In genomic region chr11:62931141-62931540, GRCm38 (mm10) we compare ENCODE assay signal across 26 mouse cellular contexts. TPM values are rescaled to one million over a fixed set of nuclear protein-coding genes. Genes with fewer than 3 reads are reported as not detected.
DNase-seq lines count a peak whose midpoint lies in the region; ATAC-seq and TF ChIP-seq lines count a peak whose summit lies in the region.
"Had no signal": no experiment of that assay in that cellular context is flagged by ENCODE, and none has a peak within 500 bp of the region (broad histone marks: within the 10 kb centered on the region; RNA-seq: fewer than 3 reads in every experiment).

No protein-coding gene starts in this region.

- H3K27ac ChIP-seq in heart, embryonic 12.5 days (ENCODE audit: poor library complexity, severe bottlenecking) = no peak overlapping the region
- no peak overlapping the region for H3K27ac ChIP-seq in liver, adult 2 months (replicated peaks; ENCODE audit: insufficient read depth, low read depth, low read length)
- H3K27ac ChIP-seq: heart, adult 2 months; heart, embryonic 10.5 days; hindbrain, embryonic 12.5 days; hindbrain, embryonic 15.5 days had no signal

- H3K4me1 ChIP-seq in heart, embryonic 12.5 days (replicated peaks) = no peaks in the 10 kb centered on the region; the same call in 1 of the 2 replicates
- H3K4me1 ChIP-seq in liver, adult 2 months (ENCODE audit: control insufficient read depth, insufficient read depth, low read length) = peaks cover 10% of the 10 kb centered on the region
- H3K4me1 ChIP-seq: hindbrain, embryonic 12.5 days; hindbrain, embryonic 15.5 days had no signal

- no peak overlapping the region for H3K4me2 ChIP-seq in heart, embryonic 12.5 days
- H3K4me2 ChIP-seq: hindbrain, embryonic 12.5 days; hindbrain, embryonic 15.5 days had no signal

- peak; percentile 31 for DNase-seq in adrenal gland, postnatal 14 days
- no peak for DNase-seq in adrenal gland, adult 18-20 months (ENCODE audit: low spot score in 2 of 2)
- DNase-seq in heart, adult 11 months = peak; percentile 85
- DNase-seq in liver, adult 2 months (ENCODE audit: extremely low read depth, low read depth, low spot score) = peak; percentile 98
- no peak for DNase-seq in liver
- DNase-seq in fat pad, adult 2 months (ENCODE audit: extremely low read depth, low read depth, low spot score) = peak; percentile 11
- DNase-seq in urinary bladder, postnatal 4 days (ENCODE audit: low spot score in 2 of 2) = no peak
- DNase-seq: adrenal gland, adult 2 months; adrenal gland, postnatal 25 days; cerebellum, adult 18-20 months; cerebellum, adult 9-10 months; cerebellum, postnatal 14 days; forebrain, postnatal 0 days; gastrocnemius, postnatal 25 days; heart, adult 2 months had no signal

- no peak overlapping the region for H3K4me3 ChIP-seq in heart, embryonic 12.5 days
- H3K4me3 ChIP-seq in liver, adult 2 months (ENCODE audit: insufficient read depth, low read depth, low read length) = no peak overlapping the region
- H3K4me3 ChIP-seq: heart, adult 2 months; heart, embryonic 10.5 days; hindbrain, embryonic 12.5 days; hindbrain, embryonic 15.5 days had no signal

- H3K9ac ChIP-seq in heart, embryonic 12.5 days = no peak overlapping the region
- H3K9ac ChIP-seq in liver, adult 2 months (ENCODE audit: low read depth, low read length) = no peak overlapping the region
- H3K9ac ChIP-seq: forebrain, postnatal 0 days; hindbrain, embryonic 12.5 days; hindbrain, embryonic 15.5 days had no signal

- TF ChIP-seq CTCF in liver, adult 2 months (IDR thresholded peaks at IDR 0.05; ENCODE audit: low read depth, low read length) = no peak

- WGBS in heart, embryonic 12.5 days = 76% methylated on average over 5 of the region's 5 CpGs
- whole genome bisulfite sequencing in liver, adult 2 months = 16% methylated on average over 5 of the region's 5 CpGs

- H3K9me3 ChIP-seq in heart, embryonic 12.5 days (replicated peaks) = 0 out of 2 replicates have a peak, but pooled peaks cover 4% of the 10 kb centered on the region
- H3K9me3 ChIP-seq: heart, embryonic 10.5 days; hindbrain, embryonic 12.5 days; hindbrain, embryonic 15.5 days had no signal

- TF ChIP-seq POLR2A in liver, adult 2 months (IDR thresholded peaks at IDR 0.05; ENCODE audit: extremely low read depth, insufficient read depth, low read length) = no peak

- H3K27me3 ChIP-seq in heart, embryonic 12.5 days (replicated peaks) = no peaks in the 10 kb centered on the region
- no peaks in the 10 kb centered on the region; the same call in 1 of the 2 replicates for H3K27me3 ChIP-seq in liver, adult 2 months (ENCODE audit: control insufficient read depth, insufficient read depth, low read length)
- H3K27me3 ChIP-seq: hindbrain, embryonic 12.5 days; hindbrain, embryonic 15.5 days; Patski had no signal

- no peaks in the 10 kb centered on the region for H3K36me3 ChIP-seq in heart, embryonic 12.5 days
- no peaks in the 10 kb centered on the region for H3K36me3 ChIP-seq in liver, adult 2 months (ENCODE audit: control insufficient read depth, insufficient read depth, low read length)
- H3K36me3 ChIP-seq: heart, embryonic 10.5 days; hindbrain, embryonic 12.5 days; hindbrain, embryonic 15.5 days had no signal

- H3K79me2 ChIP-seq in liver, adult 2 months (ENCODE audit: control insufficient read depth, insufficient read depth, low read length) = no peaks in the 10 kb centered on the region

- no peak for ATAC-seq in heart, embryonic 12.5 days (ENCODE audit: insufficient number of reproducible peaks, low FRiP score)
- ATAC-seq: forebrain, embryonic 14.5 days; forebrain, postnatal 0 days; Patski had no signal

RNA-seq across cellular contexts. Expression of gene Cdrt4, which starts 19.9 kb away (rescaled TPM):
- total RNA-seq in adrenal gland, postnatal 14 days (2021) = not detected in 2 replicates
- not detected for total RNA-seq in adrenal gland, adult 18-20 months (2021)
- 0.28 TPM in 1 of 2 replicates, not detected in the other for polyA plus RNA-seq in heart, embryonic 12.5 days (2016; fragmentation: Nextera tagmentation; extraction: Ambion mirVana)
- not detected in 2 replicates for total RNA-seq in liver, adult 2 months (2014; rRNA removed)
- polyA plus RNA-seq in liver, adult 2 months (2012; rRNA removed) = not detected in 2 replicates
- total RNA-seq: adrenal gland, adult 2 months; adrenal gland, postnatal 25 days; forebrain, postnatal 0 days; heart, adult 2 months; heart, postnatal 25 days; hematopoietic stem cell, adult 5-6 weeks had no signal
- polyA plus RNA-seq: embryonic facial prominence, embryonic 11.5 days; forebrain, embryonic 11.5 days; forebrain, embryonic 14.5 days; forebrain, postnatal 0 days; heart, adult 2 months; heart, embryonic 14.5 days; hindbrain, embryonic 12.5 days; hindbrain, embryonic 15.5 days; Patski had no signal

RNA-seq across cellular contexts. Expression of gene Tvp23b, which starts 51.9 kb away (rescaled TPM):
- total RNA-seq in adrenal gland, postnatal 14 days (2021) = 33.6 and 34.4 TPM in 2 replicates
- 10 to 100 TPM; 40.1 to 55.9 TPM for total RNA-seq in adrenal gland, adult 18-20 months (2021)
- polyA plus RNA-seq in heart, embryonic 12.5 days (2016; fragmentation: Nextera tagmentation; extraction: Ambion mirVana) = 48.0 and 50.6 TPM in 2 replicates
- total RNA-seq in liver, adult 2 months (2014; rRNA removed) = 23.8 and 31.0 TPM in 2 replicates
- polyA plus RNA-seq in liver, adult 2 months (2012; rRNA removed) = 10.1 and 12.1 TPM in 2 replicates

Comparison
In these comparisons a context has a peak if more than half of its experiments do, and no peak if none do; other contexts are left out.
1. DNase-seq: peak in adrenal gland, postnatal 14 days (single experiment), heart, adult 11 months (single experiment), liver, adult 2 months (single experiment) and fat pad, adult 2 months (single experiment); none in adrenal gland, adult 18-20 months (0 of 2), liver (single experiment) and urinary bladder, postnatal 4 days (0 of 2).